In genomic region chr6:5384178-5384490, GRCm38 (mm10) we compare ENCODE assay signal across 8 mouse cellular contexts. TPM values are rescaled to one million over a fixed set of nuclear protein-coding genes. Genes with fewer than 3 reads are reported as not detected.
DNase-seq lines count a peak whose midpoint lies in the region; ATAC-seq and TF ChIP-seq lines count a peak whose summit lies in the region.

No protein-coding gene starts in this region.

- intact Hi-C loops in heart, postnatal 25 days (cut with DNase I): loop anchor here (5.0 kb wide), 4 partner anchors 87 to 827 kb away; partner anchors contain the start of genes Pon2 and Ppp1r9a
- intact Hi-C loops in gastrocnemius, postnatal 14 days (cut with DNase I; ENCODE audit: low total_unique reads): loop anchor here (10.0 kb wide), 2 partner anchors 249 to 829 kb away; no protein-coding TSS in a partner anchor
- intact Hi-C loops in left cerebral cortex, postnatal 4 days (cut with DNase I): loop anchor here (5.0 to 10.0 kb wide), 5 partner anchors 269 to 1872 kb away; partner anchors contain the start of genes Peg10, Ppp1r9a and Sgce

- H3K27ac ChIP-seq in cortical plate, adult 2 months (ENCODE audit: insufficient read depth, low read length): no peak overlapping the region
- no peak overlapping the region; the same call in 1 of the 2 replicates for H3K27ac ChIP-seq in intestine, embryonic 16.5 days (ENCODE audit: low read length)
- peak overlapping the region; percentile 85 for H3K27ac ChIP-seq in midbrain, embryonic 10.5 days (replicated peaks)

- no peaks in the 10 kb centered on the region for H3K9me3 ChIP-seq in intestine, embryonic 16.5 days (ENCODE audit: control insufficient read depth, low read length)
- no peaks in the 10 kb centered on the region for H3K9me3 ChIP-seq in midbrain, embryonic 10.5 days (replicated peaks)

- H3K4me3 ChIP-seq in cortical plate, adult 2 months (ENCODE audit: insufficient read depth, low read length): no peak overlapping the region; the same call in 1 of the 2 replicates
- H3K4me3 ChIP-seq in intestine, embryonic 16.5 days (ENCODE audit: low read length): peak overlapping the region; percentile 42
- H3K4me3 ChIP-seq in midbrain, embryonic 10.5 days: peak overlapping the region; percentile 48

- TF ChIP-seq POLR2A in cortical plate, adult 2 months (IDR thresholded peaks at IDR 0.05; ENCODE audit: extremely low read depth, insufficient read depth, low read length): no peak

- H3K27me3 ChIP-seq in intestine, embryonic 16.5 days (replicated peaks; ENCODE audit: control insufficient read depth, insufficient read depth, low read length): no peaks in the 10 kb centered on the region
- no peaks in the 10 kb centered on the region; the same call in 1 of the 2 replicates for H3K27me3 ChIP-seq in midbrain, embryonic 10.5 days (ENCODE audit: low read depth, poor library complexity, severe bottlenecking)

- no peaks in the 10 kb centered on the region; the same call in 1 of the 2 replicates for H3K4me1 ChIP-seq in cortical plate, adult 2 months (ENCODE audit: control insufficient read depth, insufficient read depth, low read length)
- H3K4me1 ChIP-seq in intestine, embryonic 16.5 days (ENCODE audit: control insufficient read depth, insufficient read depth, low read length): peaks cover 25% of the 10 kb centered on the region
- peaks cover 73% of the 10 kb centered on the region for H3K4me1 ChIP-seq in midbrain, embryonic 10.5 days

- ATAC-seq in intestine, embryonic 16.5 days: no peak

- peak; percentile 59 for TF ChIP-seq CTCF in cortical plate, adult 2 months (IDR thresholded peaks at IDR 0.05; ENCODE audit: extremely low read depth, insufficient read depth, low read length)

- peak overlapping the region; percentile 57 for H3K4me2 ChIP-seq in intestine, embryonic 16.5 days (ENCODE audit: low read depth, low read length)

- 1% methylated on average over 11 of the region's 11 CpGs for WGBS in intestine, embryonic 16.5 days
- WGBS in midbrain, embryonic 10.5 days: under 1% methylated on average over 11 of the region's 11 CpGs

- no peaks in the 10 kb centered on the region for H3K36me3 ChIP-seq in intestine, embryonic 16.5 days (ENCODE audit: control insufficient read depth, insufficient read depth, low read length)
- no peaks in the 10 kb centered on the region for H3K36me3 ChIP-seq in midbrain, embryonic 10.5 days

- peak; percentile 90 for DNase-seq in heart, adult 11 months
- no peak for DNase-seq in heart, postnatal 25 days (ENCODE audit: low spot score)
- DNase-seq in gastrocnemius, postnatal 14 days: peak; percentile 59
- peak; percentile 70 for DNase-seq in left cerebral cortex, postnatal 4 days
- DNase-seq in midbrain, embryonic 10.5 days (ENCODE audit: low spot score): peak; percentile 81
- DNase-seq in spleen, adult 18-20 months: peak; percentile 27 to 65

- peak overlapping the region; percentile 62 for H3K9ac ChIP-seq in intestine, embryonic 16.5 days (ENCODE audit: low read depth, low read length)

RNA-seq across cellular contexts. Expression of gene Asb4, which starts 0.9 kb away (rescaled TPM):
- 1 to 10 TPM; 6.2 to 9.7 TPM for total RNA-seq in heart, postnatal 25 days (2021)
- polyA plus RNA-seq in cortical plate, adult 2 months (2012; rRNA removed): 0.40 and 0.50 TPM in 2 replicates
- 1 to 10 TPM; 7.3 to 9.3 TPM for total RNA-seq in gastrocnemius, postnatal 14 days (2021)
- 11.5 and 14.0 TPM in 2 replicates for polyA plus RNA-seq in intestine, embryonic 16.5 days (2015; fragmentation: Nextera tagmentation; extraction: Ambion mirVana)
- total RNA-seq in left cerebral cortex, postnatal 4 days (2021): 1 to 10 TPM; 1.9 to 2.6 TPM
- 25.3 and 25.7 TPM in 2 replicates for polyA plus RNA-seq in midbrain, embryonic 10.5 days (2016; fragmentation: Nextera tagmentation; extraction: Ambion mirVana)
